Mouse (Mus musculus): Measurements from ENCODE around the gene Nptx2.

GRCm38 (mm10) chr5:144529123-144529522, 16.6 kb upstream of the Nptx2 start:
- TF ChIP-seq UBTF (IDR thresholded peaks at IDR 0.05; ENCODE audit: low read depth, low read length) (no peak), NELFE (IDR thresholded peaks at IDR 0.05; ENCODE audit: low read depth, low read length) (no peak), IRF4 (IDR thresholded peaks at IDR 0.05; ENCODE audit: low read depth, low read length) (no peak), E2F4 (IDR thresholded peaks at IDR 0.05; ENCODE audit: insufficient replicate concordance, low read depth, low read length) (no peak), POLR2AphosphoS2 (IDR thresholded peaks at IDR 0.05; ENCODE audit: low read depth, low read length) (no peak), POLR2A (IDR thresholded peaks at IDR 0.05; ENCODE audit: low read depth, low read length) (no peak), CTCF (conservative IDR thresholded peaks at IDR 0.05 in 1 of 2, IDR thresholded peaks at IDR 0.05 in 1 of 2; ENCODE audit: low read depth in 2 of 2, low read length in 2 of 2) (no peak)

Data from CH12.LX (cell line).